Mouse (Mus musculus) neural tube, embryonic 15.5 days (tissue): Measurements from ENCODE around the gene Fam136a. TPM values are rescaled to one million over a fixed set of nuclear protein-coding genes. Genes with fewer than 3 reads are reported as not detected.
A peak's percentile ranks its signal among the peaks of the same experiment; 100 is the strongest.

ENCODE experiments used
- ATAC-seq: fragments of 200-750 bp; cut with Nextera tagmentation; 2 replicates; pipeline ENCODE4 v1.8.0; 2017; ENCODE audit warnings: mild to moderate bottlenecking, moderate TSS enrichment, moderate library complexity; ENCODE audit not compliant: low FRiP score
- H3K27ac ChIP-seq: fragments of 300-500 bp; sonication (generic); replicated peaks from 2 replicates; pipeline ENCODE4 v1.5.1; 2015; ENCODE audit warnings: mild to moderate bottlenecking, inconsistent platforms
- H3K27me3 ChIP-seq: fragments of 300-500 bp; sonication (generic); replicated peaks from 2 replicates; pipeline ENCODE4 v1.6.1; 2015; ENCODE audit warnings: inconsistent platforms
- H3K36me3 ChIP-seq: fragments of 300-500 bp; sonication (generic); 2 replicates; pipeline ENCODE4 v1.6.1; 2015; ENCODE audit warnings: inconsistent platforms
- H3K4me1 ChIP-seq: fragments of 300-500 bp; sonication (generic); 2 replicates; pipeline ENCODE4 v1.6.1; 2015; ENCODE audit warnings: inconsistent platforms
- H3K4me2 ChIP-seq: fragments of 300-500 bp; sonication (generic); 2 replicates; pipeline ENCODE4 v1.6.1; 2015; ENCODE audit warnings: inconsistent platforms, mild to moderate bottlenecking, moderate library complexity
- H3K4me3 ChIP-seq: fragments of 300-500 bp; sonication (generic); replicated peaks from 2 replicates; pipeline ENCODE4 v1.5.1; 2015; ENCODE audit warnings: mild to moderate bottlenecking, inconsistent platforms
- H3K9ac ChIP-seq: fragments of 300-500 bp; sonication (generic); replicated peaks from 2 replicates; pipeline ENCODE4 v1.6.1; 2015; ENCODE audit warnings: mild to moderate bottlenecking, inconsistent platforms
- H3K9me3 ChIP-seq: fragments of 300-500 bp; sonication (generic); replicated peaks from 2 replicates; pipeline ENCODE4 v1.6.1; 2016; ENCODE audit warnings: inconsistent platforms
- WGBS: fragments of 180-500 bp; shearing (Covaris S2); methylation state at CpG from one replicate; pipeline ENCODE4 v1.1.7; 2015; ENCODE audit warnings: mixed read lengths; 5-methylcytosine and 5-hydroxymethylcytosine counted together
- polyA plus RNA-seq: library from polyadenylated mRNA; unstranded; fragments of >200 nt; fragmentation: Nextera tagmentation; extraction: Ambion mirVana; gene quantifications from 2 replicates; pipeline ENCODE4 v1.2.1, GENCODE M21; 2015

Fam136a gene
- polyA plus RNA-seq, 1 experiment from 2014 or later: 112 TPM

- H3K27ac ChIP-seq: peak overlapping the region; percentile 23; the same call in 1 of the 2 replicates
- H3K9ac ChIP-seq: no peak overlapping the region
- H3K4me3 ChIP-seq: peak overlapping the region; percentile 26
- H3K27me3 ChIP-seq: no peaks in the 10 kb centered on the region
- no peaks in the 10 kb centered on the region for H3K36me3 ChIP-seq
- ATAC-seq: no peak
- peak overlapping the region; percentile 49 for H3K4me2 ChIP-seq
- 7% methylated on average over 9 of the region's 9 CpGs for WGBS
- no peaks in the 10 kb centered on the region for H3K9me3 ChIP-seq
- H3K4me1 ChIP-seq: peaks cover 25% of the 10 kb centered on the region
These were observed 35.5 kb downstream of the Fam136a start for GRCm38 (mm10) chr6:86400972-86401371.

DNA sequence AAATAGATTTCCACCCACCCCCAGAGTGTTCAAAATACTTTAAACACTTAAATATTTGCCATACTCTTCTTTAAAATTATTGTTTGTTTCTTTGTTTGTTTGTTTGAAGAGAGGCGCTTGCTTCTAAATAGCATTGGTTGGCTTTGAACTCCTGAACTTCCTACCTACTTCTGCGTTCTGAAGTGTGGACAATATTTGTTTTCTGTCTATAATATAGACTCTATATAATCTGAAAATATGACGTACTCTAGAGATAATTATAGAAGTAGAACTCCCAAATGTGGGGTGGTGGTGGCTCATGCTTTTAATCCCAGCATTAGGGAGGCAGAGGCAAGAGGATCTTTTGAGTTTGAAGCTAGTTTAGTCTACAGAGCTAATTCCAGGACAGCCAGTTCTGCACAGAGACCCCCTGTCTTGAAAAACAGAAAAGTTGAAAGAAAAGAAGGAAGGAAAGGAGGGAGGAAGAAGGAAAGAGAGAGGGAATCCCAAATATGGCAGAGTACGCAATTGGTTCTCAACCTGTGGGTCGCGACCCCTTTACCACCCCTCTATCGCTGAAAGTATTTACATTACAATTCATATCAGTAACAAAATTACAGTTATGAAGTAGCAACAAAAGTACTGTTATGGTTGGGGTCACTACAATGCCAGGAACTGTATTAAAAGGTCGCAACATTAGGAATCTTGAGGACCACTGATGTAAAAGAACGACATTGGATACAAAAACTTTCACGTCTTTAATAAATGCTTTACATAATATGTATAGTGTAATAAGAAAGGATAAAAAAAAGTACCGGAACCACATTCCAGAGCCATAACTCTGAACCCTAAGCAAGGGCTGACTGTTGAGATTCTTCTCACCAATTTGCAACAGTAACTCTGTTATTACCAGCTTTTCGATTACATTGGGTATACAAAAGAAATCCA, 37.5 kb downstream of the Fam136a start:
- Histone ChIP-seq H3K4me1 (peaks cover 31% of the 10 kb centered on the region), H3K4me2 (peak overlapping the region; percentile 56), H3K36me3 (no peaks in the 10 kb centered on the region), H3K4me3 (peak overlapping the region; percentile 72), H3K27ac (no peak overlapping the region), H3K27me3 (no peaks in the 10 kb centered on the region), H3K9ac (0 out of 2 replicates have a peak overlapping the region, but pooled peaks have one; percentile 40), H3K9me3 (no peaks in the 10 kb centered on the region)
- 39% methylated on average over 12 of the region's 12 CpGs for WGBS
- no peak for ATAC-seq

DNA sequence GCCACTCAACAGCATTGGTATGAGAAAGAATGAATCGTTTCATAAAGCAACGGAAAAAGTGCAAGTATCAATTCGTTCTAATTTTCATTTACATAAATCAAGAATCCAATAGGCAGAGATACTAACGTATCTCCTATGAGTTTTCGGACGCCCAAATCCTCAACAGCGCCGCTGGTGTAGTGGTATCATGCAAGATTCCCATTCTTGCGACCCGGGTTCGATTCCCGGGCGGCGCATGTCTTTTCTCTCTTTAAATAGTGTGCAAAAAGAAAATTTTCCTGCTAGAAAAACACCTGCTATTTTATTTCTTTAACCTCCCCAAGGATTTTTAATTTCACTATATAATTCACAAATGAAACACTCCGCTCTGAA, 38.3 kb downstream of the Fam136a start:
- ATAC-seq: peak; percentile 83
- WGBS: under 1% methylated on average over 15 of the region's 15 CpGs
- Histone ChIP-seq H3K27ac (peak overlapping the region; percentile 100), H3K4me1 (peaks cover 32% of the 10 kb centered on the region), H3K36me3 (no peaks in the 10 kb centered on the region), H3K9ac (peak overlapping the region; percentile 98; the same call in 1 of the 2 replicates), H3K27me3 (no peaks in the 10 kb centered on the region), H3K4me3 (peak overlapping the region; percentile 72), H3K4me2 (peak overlapping the region; percentile 56), H3K9me3 (no peaks in the 10 kb centered on the region)

GRCm38 (mm10) chr6:86404100-86404861, 38.8 kb downstream of the Fam136a start, which contains the start of gene Tia1:
Gene Tia1 (plus strand): TSS chr6:86404219.
- peak; percentile 97 for ATAC-seq
- Histone ChIP-seq H3K4me1 (peaks cover 36% of the 10 kb centered on the region), H3K4me3 (peak within 1 kb of the TSS; percentile 72), H3K27ac (peak within 1 kb of the TSS; percentile 100), H3K27me3 (no peaks in the 10 kb centered on the region), H3K36me3 (no peaks in the 10 kb centered on the region), H3K9me3 (no peaks in the 10 kb centered on the region), H3K4me2 (peak within 1 kb of the TSS; percentile 71), H3K9ac (peak within 1 kb of the TSS; percentile 98)
- under 1% methylated on average over 59 of the region's 62 CpGs for WGBS

- Histone ChIP-seq H3K27me3 (no peaks in the 10 kb centered on the region), H3K36me3 (no peaks in the 10 kb centered on the region), H3K4me3 (peak overlapping the region; percentile 72), H3K9me3 (no peaks in the 10 kb centered on the region), H3K4me2 (peak overlapping the region; percentile 71), H3K9ac (peak overlapping the region; percentile 98), H3K4me1 (peaks cover 42% of the 10 kb centered on the region), H3K27ac (peak overlapping the region; percentile 100)
- ATAC-seq: no peak
- WGBS: under 1% methylated on average over 11 of the region's 11 CpGs
These were observed 39.5 kb downstream of the Fam136a start for GRCm38 (mm10) chr6:86404996-86405395.

DNA sequence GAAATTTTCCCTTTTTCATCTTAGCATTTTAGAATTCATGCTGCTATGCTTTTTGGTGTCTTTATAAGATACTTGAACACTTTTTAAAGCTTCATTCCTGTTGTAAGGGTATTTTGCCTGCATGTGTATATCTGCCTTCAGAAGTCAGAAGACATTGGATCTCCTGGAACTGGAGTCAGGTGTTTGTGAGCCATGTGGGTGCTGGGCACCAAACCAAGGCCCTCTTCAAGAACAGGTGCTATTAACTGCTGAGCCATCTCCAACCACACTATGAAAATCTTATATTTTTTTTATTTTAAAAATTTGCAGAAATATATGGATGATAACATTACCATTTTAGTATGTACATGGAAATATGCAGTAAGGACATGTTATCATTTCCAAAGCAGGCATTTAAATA, 40.9 kb downstream of the Fam136a start:
- no peak overlapping the region for H3K27ac ChIP-seq
- peak overlapping the region; percentile 29 for H3K4me3 ChIP-seq
- no peaks in the 10 kb centered on the region for H3K27me3 ChIP-seq
- no peak overlapping the region for H3K9ac ChIP-seq
- peaks cover 44% of the 10 kb centered on the region for H3K4me1 ChIP-seq
- no peak for ATAC-seq
- H3K36me3 ChIP-seq: no peaks in the 10 kb centered on the region
- H3K9me3 ChIP-seq: no peaks in the 10 kb centered on the region
- H3K4me2 ChIP-seq: peak overlapping the region; percentile 71

GRCm38 (mm10) chr6:86418711-86419110, 53.3 kb downstream of the Fam136a start:
- H3K4me1 ChIP-seq: no peaks in the 10 kb centered on the region
- WGBS: 94% methylated on average over 6 of the region's 6 CpGs
- H3K27me3 ChIP-seq: no peaks in the 10 kb centered on the region
- peaks cover 71% of the 10 kb centered on the region for H3K36me3 ChIP-seq
- H3K4me2 ChIP-seq: no peak overlapping the region
- H3K9me3 ChIP-seq: no peaks in the 10 kb centered on the region
- no peak for ATAC-seq
- no peak overlapping the region for H3K27ac ChIP-seq
- H3K9ac ChIP-seq: no peak overlapping the region
- no peak overlapping the region for H3K4me3 ChIP-seq

DNA sequence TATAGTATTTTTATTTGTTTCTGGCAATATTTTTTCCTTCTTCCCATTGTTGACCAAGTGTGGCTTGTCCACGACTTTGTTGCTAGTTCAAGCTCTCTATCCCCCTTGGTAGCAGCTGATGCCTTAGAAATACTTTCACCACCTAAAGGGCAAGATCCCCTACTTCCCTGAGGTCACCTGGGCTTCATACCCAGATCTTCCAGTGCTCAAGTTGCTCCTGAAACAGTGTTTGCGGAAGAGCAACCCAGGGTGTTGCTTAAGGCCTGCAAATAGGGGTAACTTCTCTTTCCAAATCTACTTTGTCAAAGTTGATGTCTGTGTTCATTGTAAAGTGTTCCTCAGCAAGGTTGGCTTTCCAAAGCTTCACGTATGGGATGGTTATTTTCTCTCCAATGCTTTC, 53.8 kb downstream of the Fam136a start:
- ATAC-seq: no peak
- Histone ChIP-seq H3K9ac (no peak overlapping the region), H3K27ac (no peak overlapping the region), H3K36me3 (peaks cover 73% of the 10 kb centered on the region), H3K4me3 (no peak overlapping the region), H3K27me3 (no peaks in the 10 kb centered on the region), H3K4me1 (no peaks in the 10 kb centered on the region), H3K9me3 (no peaks in the 10 kb centered on the region), H3K4me2 (no peak overlapping the region)
- 91% methylated on average over 3 of the region's 3 CpGs for WGBS

Other genes starting within 250 kb of the Fam136a start
- 16.7 and 18.6 TPM in 2 replicates for gene Tgfa, start 170.4 kb upstream of the Fam136a start, polyA plus RNA-seq
- gene Snrpg, start 5.7 kb downstream of the Fam136a start, polyA plus RNA-seq: 344 and 348 TPM in 2 replicates
- 79.8 and 89.6 TPM in 2 replicates for gene Pcyox1, start 31.5 kb downstream of the Fam136a start, polyA plus RNA-seq
- 275 and 303 TPM in 2 replicates for gene Tia1, start 38.6 kb downstream of the Fam136a start, polyA plus RNA-seq
- gene Gm44790, start 61.0 kb downstream of the Fam136a start, polyA plus RNA-seq: not detected in 2 replicates
- 22.2 and 25.6 TPM in 2 replicates for gene C87436, start 72.7 kb downstream of the Fam136a start, polyA plus RNA-seq
- 331 and 342 TPM in 2 replicates for gene Pcbp1, start 160.7 kb downstream of the Fam136a start, polyA plus RNA-seq